Mouse (Mus musculus) WW6 (cell line): Measurements from ENCODE around the gene Gtf3c4.
A peak's percentile ranks its signal among the peaks of the same experiment; 100 is the strongest.

Source experiments
- DNase-seq: peaks from one replicate; pipeline ENCODE4 v3.0.0-alpha.2; 2013; ENCODE audit warnings: low read depth, low spot score

Gene Gtf3c4

DNA sequence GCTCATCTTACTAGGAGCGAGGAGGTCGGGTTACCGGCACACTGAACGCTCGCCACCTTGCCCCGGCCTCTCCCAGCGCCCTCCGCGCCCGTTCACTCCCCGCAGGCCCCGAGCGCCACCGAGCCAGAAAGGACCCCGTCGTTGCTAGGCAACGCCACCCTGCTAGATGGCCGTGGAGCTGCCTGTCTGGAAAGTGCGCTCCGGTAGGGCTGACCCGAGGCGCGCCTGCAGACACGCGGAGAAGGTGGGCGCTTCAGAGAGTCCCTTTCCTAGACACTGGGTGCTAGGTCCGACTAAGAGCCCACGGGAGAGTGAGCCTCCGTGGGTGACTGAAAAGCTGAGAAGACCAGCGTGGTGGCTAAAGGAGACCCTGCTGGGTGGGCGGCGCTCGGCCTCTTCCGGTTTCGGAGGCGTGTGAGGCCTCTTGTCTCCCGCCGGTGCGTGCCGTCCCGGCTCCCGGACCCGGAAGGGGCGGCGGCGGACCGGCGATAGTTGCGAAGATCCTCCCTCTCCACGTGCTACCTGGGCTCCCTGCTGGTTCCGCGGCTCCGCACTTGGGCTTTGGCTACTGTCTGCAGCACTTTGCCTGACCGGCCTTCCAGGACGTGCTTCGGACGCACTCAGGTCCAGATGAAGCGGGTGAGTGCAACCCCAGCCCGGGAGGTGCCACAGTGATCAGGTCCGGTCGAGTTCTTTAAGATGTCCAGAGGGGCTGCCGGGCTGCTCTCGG, at the start of gene Gtf3c4, which contains the start of gene Ddx31:
Gene Gtf3c4 (minus strand): TSS at position 139 of the 730 bp plus-strand sequence.
Gene Ddx31 (plus strand): TSS at position 185 of the 730 bp plus-strand sequence.
- peak; percentile 82 for DNase-seq

DNA sequence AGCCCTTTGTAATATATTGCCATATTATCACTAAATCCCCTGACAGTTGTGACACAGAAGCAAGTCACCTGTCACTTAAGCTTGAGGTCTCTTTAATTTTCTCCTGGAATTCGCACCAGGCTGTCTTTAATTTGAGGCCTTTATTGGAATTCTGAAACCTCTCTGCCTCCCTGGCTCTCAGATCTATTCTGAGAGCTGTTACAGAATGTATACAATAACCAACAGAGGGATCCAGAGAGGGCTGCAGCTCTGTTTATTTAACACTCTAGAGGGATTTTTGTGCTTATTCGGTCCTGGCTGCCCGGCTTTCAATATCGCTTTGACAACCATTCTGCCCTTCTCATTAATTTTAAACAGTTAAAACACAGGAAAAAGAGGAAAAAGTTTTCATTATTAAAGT, 44.8 kb upstream of the Gtf3c4 start:
- no peak for DNase-seq

DNA sequence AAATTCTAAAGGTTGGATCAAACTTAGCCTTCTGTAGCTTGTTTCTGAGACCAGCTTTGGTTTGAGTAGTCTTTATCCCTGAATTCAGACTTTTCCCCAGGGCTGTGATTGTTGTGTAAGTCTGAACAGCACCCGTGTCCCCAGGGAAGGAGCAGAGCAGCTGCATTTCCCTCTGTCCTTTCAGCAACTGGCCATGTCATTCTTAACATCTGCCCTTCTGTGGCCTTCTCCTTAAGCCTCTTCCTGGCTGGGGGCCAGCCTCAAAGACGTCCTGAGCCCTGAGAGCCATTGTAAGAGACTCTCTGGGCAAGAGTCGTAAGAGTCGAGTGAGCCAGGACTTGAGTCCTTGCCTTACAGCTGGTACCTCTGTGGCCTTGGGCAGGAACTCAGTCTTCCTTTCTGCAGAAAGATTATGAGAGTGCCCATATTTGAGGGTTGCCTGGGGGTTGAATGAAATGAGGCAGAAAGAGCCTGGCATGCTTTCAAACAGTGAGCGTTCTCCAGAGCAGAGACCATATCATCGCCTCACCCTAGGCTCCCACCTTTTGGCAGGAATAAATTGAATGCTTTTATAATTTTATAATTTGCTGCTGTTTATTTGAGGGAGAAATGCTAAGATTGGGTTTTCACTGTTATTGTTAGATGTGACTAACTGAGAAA, 42.8 kb upstream of the Gtf3c4 start:
- DNase-seq: no peak

DNA sequence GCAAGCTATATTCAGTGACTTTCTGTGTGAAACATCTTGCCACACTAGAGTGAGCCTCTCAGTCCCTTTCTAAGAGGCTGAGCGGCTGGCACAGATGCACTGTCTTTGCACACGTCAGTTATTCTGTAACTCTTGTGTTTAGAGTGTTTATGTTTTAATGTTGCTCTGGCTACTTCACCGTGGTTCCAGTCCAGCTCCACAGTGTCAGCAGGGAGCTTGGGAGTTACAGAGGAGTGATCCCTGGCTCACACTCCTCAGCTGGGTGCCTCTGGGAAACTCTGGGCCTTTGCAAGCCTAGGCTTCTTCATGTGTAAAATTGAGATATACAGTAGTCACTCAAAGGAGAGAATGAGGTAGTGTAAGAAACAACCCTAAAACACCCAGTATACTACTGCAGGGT, 41.9 kb upstream of the Gtf3c4 start:
- no peak for DNase-seq

DNA sequence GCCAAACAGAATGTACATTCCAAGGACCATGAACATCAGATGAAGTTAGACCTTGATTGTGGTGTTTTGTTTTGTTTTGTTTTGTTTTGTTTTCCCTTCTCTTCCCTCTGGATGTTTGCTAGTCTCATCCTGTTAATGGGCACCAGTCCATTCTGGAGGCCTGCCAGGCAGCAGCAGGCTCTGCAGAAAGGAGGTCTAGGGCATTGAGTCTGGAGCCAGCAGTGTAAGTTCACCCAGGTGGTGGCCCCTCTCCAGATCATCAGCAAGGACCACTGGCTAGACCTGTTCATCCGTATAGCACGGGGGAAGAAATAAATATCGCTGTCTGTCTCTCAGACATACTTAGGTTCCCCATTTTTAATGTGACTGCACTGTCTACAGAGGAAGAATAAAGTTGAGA, 41.1 kb upstream of the Gtf3c4 start:
- DNase-seq: no peak

DNA sequence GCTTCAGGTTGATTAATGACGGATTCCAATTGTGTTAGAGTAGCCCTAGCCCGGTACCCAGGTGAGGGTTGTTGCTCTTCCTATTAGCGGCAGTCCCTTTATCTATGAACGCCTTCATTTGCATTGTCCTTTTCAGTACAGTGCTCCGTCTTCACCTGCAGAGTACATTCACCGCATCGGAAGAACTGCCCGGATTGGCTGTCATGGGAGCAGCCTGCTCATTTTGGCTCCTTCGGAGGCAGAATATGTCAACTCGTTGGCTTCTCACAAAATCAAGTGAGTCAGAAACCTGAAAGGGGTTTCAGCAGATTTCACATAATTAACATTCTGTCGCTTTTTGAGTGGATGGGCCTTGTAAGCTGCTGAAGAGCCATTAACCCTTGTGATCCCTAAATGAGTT, 35.4 kb upstream of the Gtf3c4 start:
- DNase-seq: no peak

DNA sequence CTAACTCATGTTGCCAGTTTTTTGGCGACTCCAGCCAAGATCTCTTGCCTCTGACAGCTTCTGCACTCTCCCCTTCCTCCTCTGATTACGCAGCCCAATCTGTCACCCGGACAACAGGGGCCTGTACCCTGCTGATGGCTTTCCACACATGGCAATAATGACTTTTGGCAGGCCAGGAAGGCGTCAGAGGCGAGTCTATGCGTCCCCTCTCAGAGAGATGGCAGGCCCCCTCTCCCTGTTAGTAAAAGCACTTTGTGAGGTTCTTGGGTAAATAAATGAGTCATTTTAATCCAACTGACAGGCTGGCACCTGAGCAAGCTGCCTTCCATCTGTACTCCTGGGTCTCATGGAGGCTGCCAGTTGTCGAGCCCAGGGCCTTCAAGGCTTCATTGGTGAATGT, 27.3 kb upstream of the Gtf3c4 start:
- DNase-seq: no peak

DNA sequence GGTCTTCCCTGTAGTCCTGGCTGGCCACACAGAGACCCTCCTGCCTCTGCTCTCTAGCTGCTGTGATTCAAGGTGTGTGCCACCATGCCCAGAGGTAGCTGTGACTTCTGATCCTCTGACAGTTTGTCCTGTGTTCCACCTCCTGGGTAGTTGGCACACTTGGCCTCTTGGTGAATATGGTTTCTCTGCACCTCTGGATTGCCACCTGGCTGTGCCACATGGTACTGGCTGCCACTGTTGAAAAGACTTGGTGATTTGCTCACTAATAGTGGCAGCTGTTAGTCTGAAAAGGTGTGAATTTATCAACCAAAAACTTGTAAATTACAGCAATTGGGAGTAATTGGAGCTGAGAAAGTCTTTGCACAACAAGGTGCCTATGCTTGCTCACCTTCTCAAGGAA, 23.7 kb upstream of the Gtf3c4 start:
- DNase-seq: no peak

DNA sequence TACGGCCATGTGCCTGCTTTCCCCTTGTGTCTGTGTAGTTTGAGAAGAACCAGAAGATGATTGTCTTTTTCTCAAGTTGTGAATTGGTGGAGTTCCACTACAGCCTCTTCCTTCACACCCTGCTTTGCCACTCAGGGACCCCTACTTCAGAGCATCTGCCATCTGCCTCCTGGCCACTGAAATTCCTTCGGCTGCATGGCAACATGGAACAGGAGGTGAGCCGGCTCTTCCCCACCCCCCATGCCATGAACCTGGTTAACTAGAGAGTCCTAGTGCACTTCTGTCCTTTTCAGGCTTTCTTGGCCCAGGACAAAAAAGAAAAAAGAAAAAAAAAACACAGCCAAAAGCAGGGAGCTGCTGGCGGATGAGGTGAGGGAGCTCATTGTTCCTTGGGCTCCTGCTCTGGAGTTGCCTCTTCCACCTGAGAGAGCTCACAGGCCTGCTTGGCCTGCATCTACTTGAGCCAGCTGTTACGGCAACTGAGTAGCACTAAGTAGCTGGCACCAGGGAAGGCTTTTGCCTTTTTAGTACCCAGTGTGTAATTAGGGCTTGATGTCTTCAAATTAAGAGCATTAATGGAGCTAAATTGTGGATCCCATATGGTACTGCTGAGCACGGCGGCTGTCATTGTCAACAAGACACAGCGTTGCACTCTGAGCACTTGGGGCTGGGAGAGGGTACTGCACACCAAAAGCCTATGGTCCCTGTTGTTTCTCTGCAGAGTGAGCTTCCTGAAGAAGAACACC, 20.7 kb upstream of the Gtf3c4 start:
- DNase-seq: no peak

DNA sequence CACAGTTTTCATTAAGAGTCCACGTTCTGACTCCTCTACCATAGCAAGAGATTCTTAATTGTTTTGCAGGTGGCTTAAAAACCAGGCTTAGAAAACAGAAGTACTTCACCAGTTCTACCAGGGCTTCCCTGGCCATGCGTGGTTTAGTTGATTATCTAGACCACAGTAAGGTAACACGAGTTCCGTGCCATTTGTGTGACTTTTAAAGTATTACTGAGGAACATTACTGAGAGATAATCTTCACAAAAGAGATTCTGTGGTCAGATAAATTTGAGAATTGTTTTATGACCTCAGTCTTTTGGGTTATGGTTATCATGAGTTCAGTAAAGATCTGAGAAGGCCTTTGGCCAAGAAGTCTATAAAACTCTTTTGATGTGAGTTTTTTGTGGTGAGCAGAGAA, 19.1 kb upstream of the Gtf3c4 start:
- DNase-seq: no peak

DNA sequence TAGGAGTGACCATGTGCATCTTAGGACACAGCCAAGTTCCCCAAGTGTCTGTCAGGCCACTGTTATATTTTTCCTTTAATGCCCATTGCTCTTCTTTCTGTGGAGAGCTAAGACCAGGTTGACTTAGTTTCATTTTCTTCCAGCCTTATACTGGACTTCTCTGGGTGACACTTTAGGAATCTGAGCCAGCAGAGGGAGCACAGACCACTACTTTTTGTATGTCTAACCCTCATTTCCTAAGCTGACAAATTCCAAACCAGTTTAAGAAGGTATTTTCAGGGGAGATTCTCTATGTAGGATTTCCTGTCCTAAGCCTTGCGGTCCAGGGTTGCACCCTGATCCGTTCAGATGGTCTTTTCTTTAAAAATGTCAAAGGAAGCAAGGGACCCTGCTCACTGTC, 15.6 kb upstream of the Gtf3c4 start:
- DNase-seq: no peak

DNA sequence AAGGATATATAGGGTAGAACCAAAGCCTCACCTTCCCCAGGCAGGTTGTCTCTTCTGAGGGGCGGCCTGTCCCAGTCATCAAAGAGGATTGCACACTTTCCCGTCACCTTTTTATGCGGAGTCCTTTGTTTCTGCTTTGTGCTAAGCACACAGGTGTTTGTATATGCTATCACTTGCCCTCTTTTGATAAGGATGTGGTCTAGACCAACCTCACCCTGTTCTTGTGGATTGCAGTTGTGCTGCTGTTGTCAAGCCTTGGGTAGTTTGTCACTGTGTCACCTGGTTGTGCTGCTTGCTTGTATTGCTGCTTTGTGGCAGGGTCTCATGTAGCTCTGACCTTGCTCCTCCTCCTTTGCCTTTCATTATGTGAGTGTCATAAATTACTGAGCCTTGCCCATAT, 12.4 kb upstream of the Gtf3c4 start:
- no peak for DNase-seq

DNA sequence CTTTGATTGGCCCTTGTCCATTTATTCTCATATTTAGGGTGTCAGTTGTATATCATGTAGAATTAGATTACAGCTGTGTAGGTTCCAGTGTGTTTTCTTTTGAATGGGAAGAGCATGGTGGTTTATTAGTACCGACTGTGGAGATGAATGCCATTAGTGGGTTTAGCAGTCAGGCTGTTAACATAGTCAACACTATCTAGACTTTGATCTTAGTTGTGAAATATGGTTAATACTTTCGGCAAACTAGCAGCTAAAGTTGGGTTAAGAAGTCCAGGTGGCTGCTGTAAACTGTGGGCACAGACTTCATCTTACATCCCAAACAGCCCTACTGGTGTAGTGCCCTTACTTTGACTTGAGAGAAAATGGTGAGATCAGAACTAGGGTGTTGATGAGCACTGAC, 8.7 kb upstream of the Gtf3c4 start:
- DNase-seq: no peak

DNA sequence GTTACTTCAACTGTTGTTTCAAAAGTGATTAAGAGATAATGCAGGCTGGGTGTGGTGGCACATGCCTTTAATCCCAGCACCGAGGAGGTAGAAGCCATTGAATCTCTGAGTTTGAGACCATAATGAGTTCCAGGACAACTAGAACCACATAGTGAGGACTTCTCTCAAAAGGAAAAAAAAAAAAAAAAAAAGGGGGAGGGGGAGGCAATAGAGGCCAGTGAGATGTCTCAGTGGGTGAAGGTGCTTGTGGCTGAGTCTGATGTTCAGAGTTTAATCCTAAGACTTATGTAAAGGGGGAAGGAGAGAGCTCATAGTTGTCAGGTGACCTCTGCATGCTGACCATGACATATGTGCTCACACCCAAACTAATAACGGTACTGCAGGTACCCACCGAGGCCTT, 1.9 kb upstream of the Gtf3c4 start:
- no peak for DNase-seq

DNA sequence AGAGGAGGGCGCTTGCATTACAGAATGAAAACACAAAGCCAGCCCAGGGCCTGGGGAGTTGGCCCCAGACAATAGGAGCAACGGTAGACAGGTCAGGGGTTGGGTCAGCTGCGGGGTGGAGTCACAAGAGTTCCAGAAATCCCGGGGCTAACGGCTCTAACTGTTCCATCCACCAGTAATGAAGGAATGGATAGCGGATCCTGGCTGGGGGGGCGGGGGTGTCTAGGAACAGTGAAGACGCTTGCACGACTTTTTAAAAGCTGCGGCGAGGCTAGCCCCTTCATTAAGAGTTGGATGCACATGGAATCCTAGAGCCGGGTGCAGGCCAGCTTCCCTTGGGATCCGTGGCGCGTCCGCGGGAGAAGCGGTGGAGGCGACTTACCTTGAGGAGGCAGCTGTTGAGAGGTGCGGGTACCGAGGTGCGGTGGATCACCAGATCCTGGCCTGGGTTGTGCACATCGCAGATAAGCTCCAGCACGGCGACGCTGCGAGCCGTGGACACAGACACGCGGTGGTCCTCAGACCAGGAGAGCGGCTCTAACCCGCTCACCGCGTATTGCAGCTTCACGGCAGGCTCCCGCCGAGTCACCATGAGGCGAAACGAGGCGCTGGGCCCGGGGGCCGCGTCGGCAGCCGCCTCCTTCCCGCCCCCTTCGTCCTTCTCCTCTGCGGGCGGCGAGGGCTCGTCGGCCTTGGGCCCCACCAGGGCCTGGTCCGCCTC, 499 bp downstream of the Gtf3c4 start:
- no peak for DNase-seq

DNA sequence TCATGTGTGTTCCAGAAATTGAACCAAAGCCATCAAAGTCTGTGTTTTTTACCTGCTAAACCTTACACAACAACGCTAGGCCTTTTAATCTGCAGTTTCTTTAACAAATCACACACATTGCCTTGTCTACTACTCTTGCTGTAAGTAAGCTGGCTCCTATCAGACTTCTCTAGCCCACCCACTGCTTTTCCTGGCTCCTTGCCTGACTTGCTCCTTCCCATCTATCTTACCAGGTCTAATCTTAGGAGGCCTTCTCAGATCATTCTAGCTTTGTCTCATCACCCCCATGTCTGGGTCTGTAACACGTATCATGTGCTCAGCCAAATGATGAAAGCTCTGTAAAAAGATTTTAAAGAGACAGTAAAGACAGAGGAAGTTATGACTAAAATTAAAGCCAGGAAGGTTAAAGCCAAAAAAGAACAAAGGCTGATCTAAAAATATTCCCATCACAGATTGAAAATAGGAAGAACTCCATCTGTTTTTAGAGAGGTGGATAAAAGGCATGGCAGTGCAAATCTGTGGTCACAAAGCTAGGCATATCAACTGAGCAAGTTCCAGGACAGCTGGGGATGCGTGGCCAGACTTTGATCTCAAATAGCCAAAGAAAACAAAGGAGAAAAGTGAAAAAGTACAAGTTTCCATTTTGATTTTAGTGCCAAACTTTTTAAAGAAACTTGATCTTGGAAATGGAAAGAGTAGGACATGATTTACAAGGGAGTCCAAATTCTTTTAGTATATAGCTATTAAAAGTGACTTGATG, 3.8 kb downstream of the Gtf3c4 start:
- no peak for DNase-seq

DNA sequence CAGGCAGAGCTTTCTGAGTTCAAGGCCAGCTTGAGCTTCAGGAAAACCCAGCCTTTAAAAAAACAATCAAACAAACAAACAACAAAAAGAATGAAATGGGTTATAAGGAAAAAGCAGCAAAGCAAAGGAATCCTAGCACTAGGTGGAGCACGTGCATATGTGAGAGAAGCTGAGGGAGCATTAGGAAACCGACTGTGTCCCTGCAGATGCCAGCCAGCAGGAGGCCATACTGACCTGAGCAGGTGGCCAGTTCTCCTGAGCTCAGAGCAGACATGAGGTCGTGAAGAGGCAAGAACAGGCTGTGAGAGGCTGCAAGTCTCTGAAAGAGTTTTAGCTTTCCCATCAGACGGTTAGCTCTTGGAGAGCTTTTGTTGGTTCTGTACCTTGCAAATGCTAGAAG, 10.9 kb downstream of the Gtf3c4 start:
- no peak for DNase-seq

DNA sequence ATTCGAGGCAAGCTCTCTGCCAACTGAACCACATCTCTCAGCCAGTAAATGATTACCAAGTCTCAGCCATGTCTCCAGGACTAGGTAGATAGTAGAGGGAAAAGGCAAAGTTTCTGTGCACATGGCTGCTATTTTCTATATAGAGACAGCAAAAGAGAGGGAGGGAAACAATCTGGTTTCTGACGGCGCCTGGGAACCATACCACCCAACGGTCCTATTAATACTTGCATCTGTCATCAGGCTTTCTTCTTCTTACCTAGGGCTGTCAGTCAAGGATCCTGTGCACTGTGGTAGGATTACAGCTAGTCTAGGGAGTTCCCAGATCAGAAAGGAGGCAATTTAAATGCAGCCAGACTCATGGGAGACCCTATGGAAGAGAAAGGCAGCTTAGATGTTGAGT, 21.3 kb downstream of the Gtf3c4 start:
- no peak for DNase-seq

DNA sequence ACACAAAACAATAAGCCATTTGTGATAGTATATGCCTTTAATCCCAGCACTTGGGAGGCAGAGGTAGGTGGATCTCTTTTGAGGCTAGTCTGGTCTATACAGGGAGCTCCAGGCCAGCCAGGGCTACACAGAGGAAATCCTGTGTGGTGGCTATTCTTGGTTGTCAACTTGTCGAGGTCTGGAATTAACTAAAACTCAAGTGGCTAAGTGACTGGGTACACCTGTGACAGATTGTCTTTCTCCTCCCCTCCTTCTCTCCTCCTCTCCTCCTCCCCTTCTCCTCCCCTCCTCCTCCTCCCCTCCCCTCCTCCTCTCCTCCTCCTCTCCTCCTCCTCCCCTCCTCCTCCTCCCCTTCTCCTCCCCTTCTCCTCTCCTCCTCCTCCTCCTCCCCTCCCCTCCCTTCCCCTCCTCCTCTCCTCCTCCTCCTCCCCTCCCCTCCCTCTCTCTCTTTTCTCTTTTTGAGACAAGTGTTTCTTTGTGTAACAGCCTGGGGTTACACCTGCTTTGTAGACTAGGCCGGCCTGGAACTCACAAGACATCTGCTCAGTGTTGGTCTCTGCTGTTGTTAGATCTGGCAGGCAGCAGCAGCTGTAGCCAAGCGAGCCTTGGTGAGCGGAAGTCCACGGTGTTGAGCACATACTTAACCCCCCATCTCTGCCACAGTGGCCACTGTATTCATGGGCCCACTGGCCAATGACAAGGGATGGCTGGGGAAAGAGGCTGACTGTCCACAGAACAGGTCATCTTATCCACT, 29.7 kb downstream of the Gtf3c4 start:
- no peak for DNase-seq

DNA sequence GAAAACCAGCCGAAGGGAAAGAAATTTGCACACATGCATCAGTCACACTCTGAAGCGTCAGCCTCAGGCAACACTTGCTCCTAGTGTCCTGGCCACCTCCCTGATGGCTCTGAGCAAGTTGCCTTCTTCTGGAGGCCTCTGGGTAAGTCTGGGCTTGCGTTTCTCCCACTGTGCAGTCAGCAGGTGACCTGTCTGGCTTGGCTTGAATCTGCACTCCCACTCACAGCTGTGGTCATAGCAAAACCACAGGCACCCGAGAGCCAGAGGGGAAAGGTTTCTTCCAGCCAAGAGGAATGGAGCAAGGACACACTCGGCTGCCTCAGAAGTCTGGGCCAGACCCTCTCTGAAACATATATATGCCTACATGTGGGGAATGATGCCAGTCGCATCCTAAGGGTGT, 31.3 kb downstream of the Gtf3c4 start:
- DNase-seq: no peak

DNA sequence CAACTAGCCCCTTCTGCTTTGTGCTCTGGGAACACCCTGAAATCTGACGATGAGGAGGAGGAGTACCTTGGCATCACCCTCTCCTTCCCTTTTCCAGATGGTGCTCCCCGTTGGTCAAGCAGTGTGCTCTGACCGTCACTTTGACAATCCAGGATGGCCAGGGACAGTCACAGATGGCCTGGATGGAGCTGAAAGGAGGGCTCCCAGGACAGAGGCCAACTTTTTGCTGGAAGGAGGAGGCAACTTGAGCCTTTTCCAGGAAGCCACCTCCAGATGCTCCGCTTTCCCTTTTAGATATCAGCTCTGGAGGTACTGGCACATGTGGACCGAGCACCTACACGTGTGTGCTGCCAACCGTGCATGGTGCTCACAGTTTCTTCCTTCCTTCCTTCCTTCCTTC, 36.8 kb downstream of the Gtf3c4 start:
- no peak for DNase-seq
